Mouse (Mus musculus): ENCODE measurements around the gene Mef2b. TPM values are rescaled to one million over a fixed set of nuclear protein-coding genes. Genes with fewer than 3 reads are reported as not detected.
"Not testable (repeated sequence)": the region's sequence is repeated elsewhere in the genome, so short reads cannot be mapped to it uniquely, and the experiment has no call there.

The Mef2b gene
- polyA plus RNA-seq, 1 experiment from 2014 or later = 0.29 TPM

DNA sequence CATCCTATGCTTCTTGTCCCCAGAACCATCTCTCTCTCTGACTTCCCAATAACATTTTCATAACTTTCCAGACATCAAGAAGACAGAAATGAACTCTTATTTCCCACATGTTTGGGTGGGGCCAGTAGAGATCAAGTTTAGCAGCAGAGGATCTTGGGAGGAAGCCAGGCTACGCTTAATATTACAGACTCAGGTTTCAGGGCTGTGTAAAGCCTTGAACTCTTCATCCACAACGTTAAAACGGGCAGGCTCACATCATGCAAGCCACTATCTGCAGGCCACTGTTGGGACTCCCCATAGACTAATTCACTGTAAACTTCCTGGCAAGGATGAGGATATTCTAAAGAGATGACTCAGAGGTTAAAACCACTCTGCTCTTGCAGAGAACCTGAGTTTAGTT lies 74.9 kb downstream of the Mef2b start:
- Histone ChIP-seq H3K36me3 (ENCODE audit: insufficient read depth, low read length) (no peaks in the 10 kb centered on the region), H3K27me3 (replicated peaks; ENCODE audit: insufficient read depth, low read length) (no peaks in the 10 kb centered on the region), H3K9ac (replicated peaks; ENCODE audit: low read depth) (no peak overlapping the region), H3K9me3 (ENCODE audit: low read length) (no peaks in the 10 kb centered on the region), H3K4me1 (ENCODE audit: insufficient read depth, low read depth, low read length) (peaks cover 11% of the 10 kb centered on the region; the same call in 1 of the 2 replicates), H3K4me3 (ENCODE audit: low read depth, low read length) (no peak overlapping the region), H3K27ac (ENCODE audit: low read length) (no peak overlapping the region), H3K4me2 (replicated peaks; ENCODE audit: low read depth, low read length) (no peak overlapping the region)
- DNase-seq (ENCODE audit: low spot score) (no peak), ATAC-seq (no peak)
- TF ChIP-seq EP300 (IDR thresholded peaks at IDR 0.05) = no peak
- TF ChIP-seq CTCF (IDR thresholded peaks at IDR 0.05) = no peak
- WGBS = 53% methylated on average over 3 of the region's 3 CpGs

DNA sequence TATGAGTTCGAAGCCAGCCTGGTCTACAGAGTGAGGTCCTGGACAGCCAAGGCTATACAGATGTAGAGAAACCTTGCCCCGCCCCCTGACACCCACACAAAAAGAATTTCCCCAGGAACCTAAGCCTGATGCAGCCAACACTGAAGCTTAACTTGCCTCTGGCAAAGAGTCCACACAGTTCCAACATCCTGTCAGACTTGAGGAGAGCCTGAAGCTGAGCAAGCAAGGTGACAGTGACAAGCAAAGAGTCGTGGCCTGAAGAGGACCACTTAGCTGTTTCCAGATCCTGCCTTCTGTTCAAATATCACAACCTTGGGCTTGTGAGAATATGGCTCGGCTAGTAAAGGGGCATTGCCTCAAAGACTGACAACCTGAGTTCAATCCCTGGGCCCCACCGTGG lies 75.6 kb downstream of the Mef2b start:
- H3K27me3 ChIP-seq (replicated peaks; ENCODE audit: insufficient read depth, low read length) = no peaks in the 10 kb centered on the region

DNA sequence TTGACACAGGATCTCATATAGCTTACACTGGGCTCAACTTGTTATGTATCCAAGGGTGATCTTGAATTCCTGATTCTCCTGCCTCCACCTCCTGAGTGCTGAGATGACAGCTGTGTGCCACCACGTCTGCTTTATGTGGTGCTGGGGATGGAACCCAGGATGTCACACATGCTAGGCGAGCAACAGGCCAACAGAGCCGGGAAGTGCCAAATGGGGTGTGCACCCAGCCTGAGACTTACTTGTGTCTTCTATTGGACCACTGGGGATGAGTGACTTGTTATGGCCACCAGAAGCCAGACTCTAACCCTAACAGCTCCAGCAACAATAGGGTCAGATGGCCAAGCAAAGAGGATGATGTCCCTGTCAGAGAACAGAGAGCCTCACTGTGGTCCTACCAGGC lies 76.7 kb downstream of the Mef2b start:
- H3K36me3 ChIP-seq (ENCODE audit: insufficient read depth, low read length); H3K27me3 ChIP-seq (replicated peaks; ENCODE audit: insufficient read depth, low read length); ATAC-seq; DNase-seq (ENCODE audit: low spot score); H3K9me3 ChIP-seq (ENCODE audit: low read length); H3K4me3 ChIP-seq (ENCODE audit: low read depth, low read length); H3K9ac ChIP-seq (replicated peaks; ENCODE audit: low read depth); H3K4me2 ChIP-seq (replicated peaks; ENCODE audit: low read depth, low read length); H3K4me1 ChIP-seq (ENCODE audit: insufficient read depth, low read depth, low read length): not testable (repeated sequence)
- H3K27ac ChIP-seq (ENCODE audit: low read length) = peak overlapping the region; percentile 38; the same call in 1 of the 2 replicates
- 57% methylated on average over 3 of the region's 3 CpGs for WGBS

More for the DNA sequence above, 75.6 kb downstream of the Mef2b start:
- Histone ChIP-seq H3K9me3 (ENCODE audit: low read length) (no peaks in the 10 kb centered on the region), H3K36me3 (ENCODE audit: insufficient read depth, low read length) (no peaks in the 10 kb centered on the region), H3K27ac (ENCODE audit: low read length) (no peak overlapping the region), H3K4me1 (ENCODE audit: insufficient read depth, low read depth, low read length) (peaks cover 11% of the 10 kb centered on the region; the same call in 1 of the 2 replicates), H3K4me2 (replicated peaks; ENCODE audit: low read depth, low read length) (no peak overlapping the region), H3K9ac (replicated peaks; ENCODE audit: low read depth) (no peak overlapping the region), H3K4me3 (ENCODE audit: low read depth, low read length) (no peak overlapping the region)
- DNase-seq (ENCODE audit: low spot score) (no peak), ATAC-seq (no peak)
- WGBS = 59% methylated on average over 5 of the region's 5 CpGs
- no peak for TF ChIP-seq CTCF (IDR thresholded peaks at IDR 0.05)
- no peak for TF ChIP-seq EP300 (IDR thresholded peaks at IDR 0.05)

DNA sequence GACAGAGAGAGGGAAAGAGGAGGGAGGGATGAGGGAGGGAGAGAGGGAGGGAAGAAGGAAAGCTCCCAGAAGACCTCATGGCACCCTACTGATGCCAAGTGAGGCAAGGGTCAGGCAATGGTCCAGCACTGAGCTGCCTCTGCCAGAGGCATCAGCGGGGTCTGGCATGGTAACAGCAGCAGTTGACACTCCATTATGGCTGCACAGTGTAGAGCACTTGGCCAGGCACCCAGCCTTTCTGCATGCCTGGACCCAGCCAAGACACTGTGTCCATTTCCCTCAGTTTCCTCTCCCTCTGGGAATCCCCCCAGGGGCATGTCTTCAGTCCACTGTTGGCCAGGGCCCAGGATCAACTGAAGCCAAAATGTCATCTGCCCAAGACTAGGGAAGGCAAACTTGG lies 77.1 kb downstream of the Mef2b start:
- 47% methylated on average over 1 of the region's 1 CpGs for WGBS
- H3K27ac ChIP-seq (ENCODE audit: low read length) = peak overlapping the region; percentile 38; the same call in 1 of the 2 replicates
- ATAC-seq (peak; percentile 8; the same call in 1 of the 2 replicates), DNase-seq (ENCODE audit: low spot score) (peak; percentile 84)
- H3K9me3 ChIP-seq (ENCODE audit: low read length) = no peaks in the 10 kb centered on the region
- H3K4me2 ChIP-seq (replicated peaks; ENCODE audit: low read depth, low read length) = no peak overlapping the region
- peaks cover 2% of the 10 kb centered on the region; the same call in 1 of the 2 replicates for H3K4me1 ChIP-seq (ENCODE audit: insufficient read depth, low read depth, low read length)
- no peaks in the 10 kb centered on the region for H3K36me3 ChIP-seq (ENCODE audit: insufficient read depth, low read length)
- no peak overlapping the region for H3K9ac ChIP-seq (replicated peaks; ENCODE audit: low read depth)
- H3K4me3 ChIP-seq (ENCODE audit: low read depth, low read length) = no peak overlapping the region
- TF ChIP-seq EP300 (IDR thresholded peaks at IDR 0.05) = no peak
- TF ChIP-seq CTCF (IDR thresholded peaks at IDR 0.05) = no peak
- H3K27me3 ChIP-seq (replicated peaks; ENCODE audit: insufficient read depth, low read length) = no peaks in the 10 kb centered on the region

Small RNA genes lying within 50 kb of the gene (microRNA-seq; reads per million reads assigned to microRNA genes)
- not detected for gene Mir7066

Other genes starting within 250 kb of the Mef2b start
- gene Tssk6, start 237.5 kb upstream of the Mef2b start, polyA plus RNA-seq (2015; fragmentation: Nextera tagmentation; extraction: Ambion mirVana) = 1.9 and 2.3 TPM in 2 replicates
- 165 and 177 TPM in 2 replicates for gene Ndufa13, start 237.2 kb upstream of the Mef2b start, polyA plus RNA-seq (2015; fragmentation: Nextera tagmentation; extraction: Ambion mirVana)
- gene Yjefn3, start 237.0 kb upstream of the Mef2b start, polyA plus RNA-seq (2015; fragmentation: Nextera tagmentation; extraction: Ambion mirVana) = 2.1 and 3.4 TPM in 2 replicates
- 40.9 and 41.8 TPM in 2 replicates for gene Gatad2a, start 143.3 kb upstream of the Mef2b start, polyA plus RNA-seq (2015; fragmentation: Nextera tagmentation; extraction: Ambion mirVana)
- gene Mau2, start 97.0 kb upstream of the Mef2b start, polyA plus RNA-seq (2015; fragmentation: Nextera tagmentation; extraction: Ambion mirVana) = 37.1 and 37.2 TPM in 2 replicates
- 25.4 and 27.3 TPM in 2 replicates for gene Sugp1, start 96.9 kb upstream of the Mef2b start, polyA plus RNA-seq (2015; fragmentation: Nextera tagmentation; extraction: Ambion mirVana)
- 3.8 and 4.2 TPM in 2 replicates for gene Tm6sf2, start 66.8 kb upstream of the Mef2b start, polyA plus RNA-seq (2015; fragmentation: Nextera tagmentation; extraction: Ambion mirVana)
- gene Hapln4, start 56.3 kb upstream of the Mef2b start, polyA plus RNA-seq (2015; fragmentation: Nextera tagmentation; extraction: Ambion mirVana) = not detected in 2 replicates
- 0.05 and 0.06 TPM in 2 replicates for gene Ncan, start 18.8 kb upstream of the Mef2b start, polyA plus RNA-seq (2015; fragmentation: Nextera tagmentation; extraction: Ambion mirVana)
- gene Nr2c2ap, start 8.4 kb upstream of the Mef2b start, polyA plus RNA-seq (2015; fragmentation: Nextera tagmentation; extraction: Ambion mirVana) = 27.8 and 32.0 TPM in 2 replicates
- 11.9 and 12.7 TPM in 2 replicates for gene Rfxank, start 557 bp upstream of the Mef2b start, polyA plus RNA-seq (2015; fragmentation: Nextera tagmentation; extraction: Ambion mirVana)
- gene Borcs8, start 212 bp upstream of the Mef2b start, polyA plus RNA-seq (2015; fragmentation: Nextera tagmentation; extraction: Ambion mirVana) = 33.4 and 34.2 TPM in 2 replicates
- 45.0 and 45.8 TPM in 2 replicates for gene Tmem161a, start 32.6 kb downstream of the Mef2b start, polyA plus RNA-seq (2015; fragmentation: Nextera tagmentation; extraction: Ambion mirVana)
- gene Slc25a42, start 72.6 kb downstream of the Mef2b start, polyA plus RNA-seq (2015; fragmentation: Nextera tagmentation; extraction: Ambion mirVana) = 4.0 and 4.3 TPM in 2 replicates
- gene Sugp2, start 94.5 kb downstream of the Mef2b start, polyA plus RNA-seq (2015; fragmentation: Nextera tagmentation; extraction: Ambion mirVana) = 12.3 and 13.6 TPM in 2 replicates
- 10.4 and 11.9 TPM in 2 replicates for gene Armc6, start 94.8 kb downstream of the Mef2b start, polyA plus RNA-seq (2015; fragmentation: Nextera tagmentation; extraction: Ambion mirVana)
- gene Homer3, start 143.1 kb downstream of the Mef2b start, polyA plus RNA-seq (2015; fragmentation: Nextera tagmentation; extraction: Ambion mirVana) = 54.1 and 61.1 TPM in 2 replicates
- gene Ddx49, start 162.8 kb downstream of the Mef2b start, polyA plus RNA-seq (2015; fragmentation: Nextera tagmentation; extraction: Ambion mirVana) = 29.9 and 32.5 TPM in 2 replicates
- gene Cope, start 162.8 kb downstream of the Mef2b start, polyA plus RNA-seq (2015; fragmentation: Nextera tagmentation; extraction: Ambion mirVana) = 266 and 297 TPM in 2 replicates
- gene Cers1, start 176.1 kb downstream of the Mef2b start, polyA plus RNA-seq (2015; fragmentation: Nextera tagmentation; extraction: Ambion mirVana) = 0.63 and 1.6 TPM in 2 replicates
- 0.33 and 0.81 TPM in 2 replicates for gene Gdf1, start 190.1 kb downstream of the Mef2b start, polyA plus RNA-seq (2015; fragmentation: Nextera tagmentation; extraction: Ambion mirVana)
- gene Upf1, start 213.6 kb downstream of the Mef2b start, polyA plus RNA-seq (2015; fragmentation: Nextera tagmentation; extraction: Ambion mirVana) = 10.4 and 11.1 TPM in 2 replicates
- 0.13 and 0.29 TPM in 2 replicates for gene Comp, start 233.8 kb downstream of the Mef2b start, polyA plus RNA-seq (2015; fragmentation: Nextera tagmentation; extraction: Ambion mirVana)

Measured in lung, postnatal 0 days (tissue).